Mouse (Mus musculus) bone marrow macrophage, adult 2 months (primary cell): ENCODE results near the gene Mfsd1.
A peak's percentile ranks its signal among the peaks of the same experiment; 100 is the strongest.

Source experiments
- CTCF ChIP-seq: IDR thresholded peaks from 2 replicates; pipeline ENCODE4 v1.5.1; 2012; ENCODE audit warnings: low read depth, mild to moderate bottlenecking, low read length, moderate library complexity
- POLR2A ChIP-seq: IDR thresholded peaks from 2 replicates; pipeline ENCODE4 v1.6.1; 2012; ENCODE audit warnings: mild to moderate bottlenecking, low read depth, low read length, borderline replicate concordance

GRCm38 (mm10) chr3:67568015-67568618 lies 14.4 kb upstream of the Mfsd1 start:
- peak; percentile 60 for TF ChIP-seq CTCF
- TF ChIP-seq POLR2A = no peak
